Mouse (Mus musculus) olfactory bulb, adult 2 months (tissue): ENCODE data around the gene Bcl2l1.

ENCODE experiments used
- CTCF ChIP-seq: fragments of 200-500 bp; IDR thresholded peaks from 2 replicates; pipeline ENCODE4 v1.5.1; 2012; ENCODE audit warnings: low read depth, mild to moderate bottlenecking, low read length, moderate library complexity; ENCODE audit not compliant: insufficient read depth
- POLR2A ChIP-seq: fragments of 200-500 bp; IDR thresholded peaks from 2 replicates; pipeline ENCODE4 v1.6.1; 2012; ENCODE audit warnings: mild to moderate bottlenecking, low read depth, low read length, moderate library complexity; ENCODE audit not compliant: insufficient read depth

DNA sequence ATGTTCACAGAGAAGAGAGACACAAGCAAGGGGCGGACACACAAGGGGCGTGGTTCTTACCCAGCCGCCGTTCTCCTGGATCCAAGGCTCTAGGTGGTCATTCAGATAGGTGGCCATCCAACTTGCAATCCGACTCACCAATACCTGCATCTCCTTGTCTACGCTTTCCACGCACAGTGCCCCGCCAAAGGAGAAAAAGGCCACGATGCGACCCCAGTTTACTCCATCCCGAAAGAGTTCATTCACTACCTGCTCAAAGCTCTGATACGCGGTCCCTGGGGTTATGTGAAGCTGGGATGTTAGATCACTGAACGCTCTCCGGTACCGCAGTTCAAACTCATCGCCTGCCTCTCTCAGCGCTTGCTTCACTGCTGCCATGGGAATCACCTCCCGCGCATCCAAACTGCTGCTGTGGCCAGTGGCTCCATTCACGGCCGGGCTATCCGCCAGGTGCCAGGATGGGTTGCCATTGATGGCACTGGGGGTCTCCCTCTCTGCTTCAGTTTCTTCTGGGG is 2.1 kb downstream of the Bcl2l1 start:
- TF ChIP-seq CTCF (no peak), POLR2A (no peak)
